Mouse (Mus musculus) lung, embryonic 16.5 days (tissue): ENCODE results near the gene Vps13c. TPM values are rescaled to one million over a fixed set of nuclear protein-coding genes. Genes with fewer than 3 reads are reported as not detected.
A peak's percentile ranks its signal among the peaks of the same experiment; 100 is the strongest.

Experiments used
- ATAC-seq: fragments of 200-750 bp; cut with Nextera tagmentation; 2 replicates; pipeline ENCODE4 v1.8.0; 2017; ENCODE audit warnings: low read depth, mild to moderate bottlenecking, moderate library complexity
- H3K27ac ChIP-seq: fragments of 300-500 bp; sonication (generic); 2 replicates; pipeline ENCODE4 v1.5.1; 2014; ENCODE audit warnings: mild to moderate bottlenecking, control low read depth, low read length
- H3K27me3 ChIP-seq: fragments of 300-500 bp; sonication (generic); 2 replicates; pipeline ENCODE4 v1.6.1; 2014; ENCODE audit warnings: low read depth, low read length, mixed read lengths; ENCODE audit not compliant: control insufficient read depth, insufficient read depth
- H3K36me3 ChIP-seq: fragments of 300-500 bp; sonication (generic); 2 replicates; pipeline ENCODE4 v1.6.1; 2014; ENCODE audit warnings: low read length; ENCODE audit not compliant: control insufficient read depth, insufficient read depth
- H3K4me1 ChIP-seq: fragments of 300-500 bp; sonication (generic); replicated peaks from 2 replicates; pipeline ENCODE4 v1.6.1; 2014; ENCODE audit warnings: low read length, mixed read lengths; ENCODE audit not compliant: control insufficient read depth, insufficient read depth
- H3K4me2 ChIP-seq: fragments of 300-500 bp; sonication (generic); 2 replicates; pipeline ENCODE4 v1.6.1; 2014; ENCODE audit warnings: low read depth, low read length, control low read depth
- H3K4me3 ChIP-seq: fragments of 300-500 bp; sonication (generic); 2 replicates; pipeline ENCODE4 v1.5.1; 2014; ENCODE audit warnings: mild to moderate bottlenecking, low read length, control low read depth
- H3K9ac ChIP-seq: fragments of 300-500 bp; sonication (generic); 2 replicates; pipeline ENCODE4 v1.6.1; 2014; ENCODE audit warnings: low read length, control low read depth
- H3K9me3 ChIP-seq: fragments of 300-500 bp; sonication (generic); 2 replicates; pipeline ENCODE4 v1.6.1; 2016; ENCODE audit warnings: low read length; ENCODE audit not compliant: control insufficient read depth
- WGBS: fragments of 180-500 bp; shearing (Covaris S2); extraction: QIAGEN DNeasy Blood & Tissue Kit; methylation state at CpG from one replicate; pipeline ENCODE4 v1.1.7; 2014; 5-methylcytosine and 5-hydroxymethylcytosine counted together
- polyA plus RNA-seq: library from polyadenylated mRNA; unstranded; fragments of >200 nt; fragmentation: Nextera tagmentation; extraction: Ambion mirVana; gene quantifications from 2 replicates; pipeline ENCODE4 v1.2.1, GENCODE M21; 2015

Vps13c gene
- polyA plus RNA-seq, 1 experiment from 2014 or later, result 5.8 TPM

DNA sequence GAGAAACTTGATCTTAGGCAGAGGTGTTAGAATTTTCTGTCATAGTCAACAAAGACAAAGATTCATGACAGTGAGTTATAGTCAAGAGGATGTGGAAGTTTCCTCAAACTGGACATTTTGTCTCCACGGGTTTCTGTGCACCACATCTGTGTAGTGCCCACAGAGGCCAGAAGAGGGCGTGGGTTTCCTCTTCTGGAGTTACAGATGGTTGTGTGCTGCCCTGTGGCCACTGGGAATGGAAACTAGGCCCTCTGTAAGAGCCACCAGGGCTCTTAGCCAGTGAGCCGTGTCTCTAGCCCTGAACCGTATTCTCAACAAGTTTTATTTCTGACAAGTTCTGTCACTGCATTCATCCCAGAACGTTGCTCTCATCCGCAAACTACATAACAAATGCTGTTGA lies 29.7 kb upstream of the Vps13c start:
- Histone ChIP-seq H3K4me1 (peaks cover 8% of the 10 kb centered on the region), H3K27me3 (no peaks in the 10 kb centered on the region), H3K9ac (no peak overlapping the region), H3K27ac (peak overlapping the region; percentile 34; the same call in 1 of the 2 replicates), H3K4me2 (no peak overlapping the region), H3K4me3 (no peak overlapping the region), H3K36me3 (no peaks in the 10 kb centered on the region), H3K9me3 (no peaks in the 10 kb centered on the region)
- 50% methylated on average over 6 of the region's 6 CpGs for WGBS
- no peak for ATAC-seq

DNA sequence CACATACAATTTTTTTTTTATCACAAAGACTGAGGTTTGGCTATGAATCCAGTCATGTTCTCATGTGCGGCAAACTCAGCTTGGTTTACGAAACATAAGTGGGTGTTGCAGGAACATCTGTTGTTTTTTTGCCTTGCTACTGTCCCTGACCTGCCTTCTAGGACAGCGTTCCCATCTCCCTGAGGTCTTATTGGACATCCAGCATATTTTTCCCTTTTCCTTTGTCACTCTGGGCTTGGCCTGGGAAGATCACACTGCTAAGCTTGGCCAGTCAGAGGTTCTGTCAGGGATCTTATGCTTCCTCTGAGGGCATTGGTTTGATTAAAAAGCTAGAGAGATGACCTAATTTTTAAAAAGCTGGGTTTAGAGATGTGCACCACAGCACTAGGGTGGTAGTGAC lies 29.1 kb upstream of the Vps13c start:
- no peak overlapping the region for H3K4me3 ChIP-seq
- 62% methylated on average over 3 of the region's 3 CpGs for WGBS

DNA sequence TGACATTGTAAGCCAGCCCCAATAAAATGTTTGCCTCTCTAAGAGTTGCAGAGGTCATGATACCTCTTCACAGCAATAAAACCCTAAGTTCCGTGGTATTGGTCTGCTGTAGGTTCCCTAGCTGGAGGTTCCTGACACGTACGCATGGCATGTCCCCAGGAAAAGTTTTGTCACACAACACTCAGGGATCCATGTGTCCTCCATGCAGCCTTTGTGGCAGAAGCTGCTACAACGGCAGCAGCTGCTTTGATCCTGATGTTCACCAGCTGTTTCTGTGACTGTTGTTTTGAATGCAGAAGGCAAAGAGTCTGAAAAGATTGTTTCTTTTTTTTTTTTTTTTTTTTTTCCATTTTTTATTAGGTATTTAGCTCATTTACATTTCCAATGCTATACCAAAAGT lies 27.0 kb upstream of the Vps13c start:
- 40% methylated on average over 4 of the region's 4 CpGs for WGBS
- Histone ChIP-seq H3K4me1 (peaks cover 8% of the 10 kb centered on the region), H3K36me3 (no peaks in the 10 kb centered on the region), H3K4me3 (no peak overlapping the region), H3K4me2 (no peak overlapping the region; the same call in 1 of the 2 replicates), H3K27me3 (no peaks in the 10 kb centered on the region), H3K9ac (no peak overlapping the region), H3K27ac (peak overlapping the region; percentile 71), H3K9me3 (no peaks in the 10 kb centered on the region)
- ATAC-seq, result peak; percentile 77

More for the DNA sequence above, 29.1 kb upstream of the Vps13c start:
- Histone ChIP-seq H3K4me1 (peaks cover 8% of the 10 kb centered on the region), H3K27me3 (no peaks in the 10 kb centered on the region), H3K9ac (no peak overlapping the region), H3K27ac (0 out of 2 replicates have a peak overlapping the region, but pooled peaks have one; percentile 27), H3K4me2 (no peak overlapping the region), H3K36me3 (no peaks in the 10 kb centered on the region), H3K9me3 (no peaks in the 10 kb centered on the region)
- ATAC-seq, result no peak

DNA sequence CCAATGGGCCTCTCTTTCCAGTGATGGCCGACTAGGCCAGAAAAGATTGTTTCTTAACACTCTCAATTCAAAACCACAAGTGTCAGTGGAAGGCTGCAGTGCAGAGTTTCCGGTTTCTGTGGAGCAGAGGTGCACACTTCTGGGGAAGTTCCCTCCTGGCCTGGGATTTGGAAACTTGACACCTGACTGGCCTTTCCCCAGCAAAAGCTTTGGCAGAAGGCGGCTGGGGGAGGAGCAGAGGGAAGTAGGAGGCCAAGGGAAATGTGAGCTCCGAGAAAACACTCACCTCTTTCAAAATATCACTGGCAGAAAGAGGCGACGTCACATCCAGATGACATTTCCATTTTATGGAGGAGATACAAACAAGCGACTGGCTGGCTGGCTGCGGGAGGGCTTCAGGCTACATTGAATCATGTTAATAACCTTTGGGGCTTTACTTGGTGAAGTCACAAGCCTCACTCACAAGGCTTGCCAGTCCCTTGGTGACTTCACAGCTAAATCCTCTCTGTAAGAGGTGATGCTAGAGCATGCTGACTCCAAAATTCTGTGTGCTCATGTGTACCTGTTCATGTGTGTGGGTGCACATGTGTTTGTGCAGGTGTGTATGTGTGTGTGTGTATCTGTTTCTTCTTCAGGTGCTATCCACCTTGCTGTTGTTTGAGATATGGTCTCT lies 26.4 kb upstream of the Vps13c start:
- Histone ChIP-seq H3K27me3 (no peaks in the 10 kb centered on the region), H3K36me3 (no peaks in the 10 kb centered on the region), H3K27ac (peak overlapping the region; percentile 71), H3K9ac (no peak overlapping the region; the same call in 1 of the 2 replicates), H3K4me1 (peaks cover 8% of the 10 kb centered on the region), H3K9me3 (no peaks in the 10 kb centered on the region), H3K4me2 (peak overlapping the region; percentile 37), H3K4me3 (no peak overlapping the region)
- ATAC-seq, result peak; percentile 83
- 2% methylated on average over 8 of the region's 8 CpGs for WGBS

DNA sequence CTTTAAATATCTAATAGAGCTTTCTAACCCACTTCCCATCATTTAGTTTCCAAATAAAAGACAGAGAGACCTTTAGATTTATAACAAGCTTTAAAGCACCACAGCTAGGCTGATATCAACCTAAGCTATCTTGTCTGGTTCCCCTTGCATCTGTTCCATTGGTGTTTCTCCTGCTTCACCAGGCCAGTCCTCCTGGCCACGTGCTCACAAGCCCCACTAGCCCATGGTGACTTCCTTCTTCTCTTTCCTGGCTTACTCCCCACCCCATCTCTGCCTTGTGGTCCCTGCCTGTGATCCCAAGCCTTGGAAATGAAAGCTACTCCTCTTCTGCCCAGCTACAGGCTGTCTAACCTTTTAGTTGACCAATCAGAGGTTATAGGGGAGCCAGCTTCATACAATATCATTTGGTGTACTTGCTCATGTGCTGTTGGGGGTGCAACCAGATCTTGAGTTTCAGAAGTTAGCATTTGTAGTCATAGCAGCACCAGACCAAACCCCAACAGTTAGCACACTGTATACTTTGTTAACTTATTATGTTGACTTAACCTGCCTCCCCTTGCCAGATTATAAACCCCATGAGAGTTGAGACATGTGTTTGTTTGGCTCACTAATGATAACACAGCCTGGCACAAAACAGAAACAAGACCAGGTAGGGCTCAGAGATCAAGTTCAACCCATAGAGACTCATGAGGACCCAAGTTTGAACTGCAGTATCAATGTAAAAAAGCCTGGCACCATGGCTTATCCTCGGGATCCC lies 23.8 kb upstream of the Vps13c start:
- Histone ChIP-seq H3K27ac (no peak overlapping the region), H3K9ac (no peak overlapping the region), H3K4me2 (no peak overlapping the region), H3K4me3 (no peak overlapping the region), H3K27me3 (no peaks in the 10 kb centered on the region), H3K4me1 (peaks cover 8% of the 10 kb centered on the region), H3K9me3 (no peaks in the 10 kb centered on the region), H3K36me3 (no peaks in the 10 kb centered on the region)
- 56% methylated on average over 2 of the region's 2 CpGs for WGBS
- ATAC-seq, result no peak

- H3K9ac ChIP-seq, result no peak overlapping the region
- H3K4me2 ChIP-seq, result no peak overlapping the region
- H3K4me1 ChIP-seq, result peaks cover 8% of the 10 kb centered on the region
- 14% methylated on average over 10 of the region's 10 CpGs for WGBS
- H3K9me3 ChIP-seq, result no peaks in the 10 kb centered on the region
- no peaks in the 10 kb centered on the region for H3K36me3 ChIP-seq
- H3K27me3 ChIP-seq, result no peaks in the 10 kb centered on the region
- no peak for ATAC-seq
- H3K27ac ChIP-seq, result no peak overlapping the region
- no peak overlapping the region for H3K4me3 ChIP-seq
Observed at GRCm38 (mm10) chr9:67817898-67818667, 22.1 kb upstream of the Vps13c start.

GRCm38 (mm10) chr9:67818668-67818950 lies 21.6 kb upstream of the Vps13c start:
- no peak overlapping the region for H3K4me2 ChIP-seq
- no peaks in the 10 kb centered on the region for H3K36me3 ChIP-seq
- H3K4me3 ChIP-seq, result no peak overlapping the region
- H3K27me3 ChIP-seq, result no peaks in the 10 kb centered on the region
- no peak for ATAC-seq
- 64% methylated on average over 4 of the region's 4 CpGs for WGBS
- H3K4me1 ChIP-seq, result peaks cover 11% of the 10 kb centered on the region
- no peak overlapping the region for H3K9ac ChIP-seq
- H3K9me3 ChIP-seq, result no peaks in the 10 kb centered on the region
- no peak overlapping the region for H3K27ac ChIP-seq

DNA sequence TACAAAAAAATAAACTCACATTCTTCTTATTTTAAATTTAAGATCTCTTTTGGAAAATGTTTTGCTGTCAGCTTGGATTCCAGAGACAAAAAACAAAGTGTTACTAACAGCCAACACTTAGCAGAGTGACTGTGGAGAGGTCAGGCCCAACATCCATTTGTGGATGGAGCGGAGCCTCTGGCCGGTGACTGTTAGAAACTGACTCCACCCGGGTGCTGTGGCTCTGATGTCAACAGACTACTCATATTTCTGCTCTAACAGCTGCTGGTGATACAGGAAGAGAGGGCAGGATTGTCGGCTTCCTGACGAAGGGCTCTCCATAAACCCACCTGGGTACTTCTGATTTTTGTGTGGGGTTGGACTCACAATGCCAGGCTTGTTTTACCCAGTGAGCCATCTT lies 17.1 kb upstream of the Vps13c start:
- Histone ChIP-seq H3K27me3 (no peaks in the 10 kb centered on the region), H3K4me1 (peaks cover 4% of the 10 kb centered on the region), H3K4me3 (no peak overlapping the region), H3K9me3 (no peaks in the 10 kb centered on the region), H3K36me3 (no peaks in the 10 kb centered on the region), H3K27ac (no peak overlapping the region), H3K9ac (no peak overlapping the region), H3K4me2 (no peak overlapping the region)
- no peak for ATAC-seq
- WGBS, result 26% methylated on average over 5 of the region's 5 CpGs

DNA sequence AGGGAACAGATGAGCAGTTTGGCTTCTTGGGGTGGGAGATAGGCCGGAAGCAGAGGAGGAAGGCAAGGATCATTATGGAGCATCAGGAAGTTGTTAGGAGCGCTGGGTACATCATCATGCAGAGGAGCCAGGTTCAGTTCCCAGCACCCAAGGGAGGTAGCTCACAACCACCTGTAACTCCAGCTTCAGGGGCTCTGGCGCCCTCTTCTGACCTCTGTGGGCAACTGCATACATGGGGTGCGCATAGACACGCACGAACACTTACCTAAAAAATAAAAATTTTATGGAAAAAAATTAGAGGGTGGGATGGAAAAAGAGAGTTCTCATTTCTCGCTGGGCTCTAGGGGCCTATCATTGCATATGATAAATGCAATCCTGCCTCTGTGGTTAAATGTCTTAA lies 14.7 kb upstream of the Vps13c start:
- no peaks in the 10 kb centered on the region for H3K36me3 ChIP-seq
- no peak for ATAC-seq
- H3K4me3 ChIP-seq, result no peak overlapping the region
- no peak overlapping the region for H3K27ac ChIP-seq
- no peak overlapping the region for H3K9ac ChIP-seq
- peaks cover 13% of the 10 kb centered on the region; the same call in 1 of the 2 replicates for H3K27me3 ChIP-seq
- H3K4me1 ChIP-seq, result peaks cover 8% of the 10 kb centered on the region
- no peaks in the 10 kb centered on the region for H3K9me3 ChIP-seq
- WGBS, result 81% methylated on average over 7 of the region's 7 CpGs
- H3K4me2 ChIP-seq, result no peak overlapping the region
